Comparison of ENCODE assay signal across 22 mouse cellular contexts in the genomic region with DNA sequence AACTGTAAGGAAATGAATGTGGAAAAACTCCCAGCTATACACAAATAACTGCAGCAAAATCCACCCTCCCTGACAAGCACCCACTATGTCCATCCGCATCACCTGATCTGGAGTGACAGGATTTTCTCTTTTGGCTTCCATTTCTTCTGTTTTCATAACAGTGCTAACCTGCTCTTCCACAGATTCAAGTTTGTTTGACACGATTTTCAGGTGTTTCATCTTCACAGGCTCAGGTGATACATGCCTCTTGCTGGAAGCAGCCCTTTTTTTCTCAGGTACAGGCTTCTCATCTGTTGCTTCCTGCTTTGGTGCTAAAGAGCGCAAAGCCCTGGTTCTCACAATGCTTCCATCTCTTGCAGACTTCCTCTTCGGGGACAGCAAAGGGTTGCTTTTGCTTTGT. TPM values are rescaled to one million over a fixed set of nuclear protein-coding genes. Genes with fewer than 3 reads are reported as not detected.
DNase-seq lines count a peak whose midpoint lies in the region; ATAC-seq and TF ChIP-seq lines count a peak whose summit lies in the region.
"Had no signal": no experiment of that assay in that cellular context is flagged by ENCODE, and none has a peak within 500 bp of the region (broad histone marks: within the 10 kb centered on the region; RNA-seq: fewer than 3 reads in every experiment).

No protein-coding gene starts in this region.

- no peak overlapping the region for H3K9ac ChIP-seq in liver, embryonic 11.5 days (ENCODE audit: low read depth, low read length)
- H3K9ac ChIP-seq in MEL (ENCODE audit: control insufficient read depth, low read depth, low read length, poor library complexity, severe bottlenecking): no peak overlapping the region
- H3K9ac ChIP-seq: embryonic facial prominence, embryonic 12.5 days; forebrain, embryonic 12.5 days; forebrain, embryonic 15.5 days; forebrain, postnatal 0 days had no signal

- intact Hi-C loops in heart, postnatal 10 days (cut with DNase I): no loop called here

- H3K4me1 ChIP-seq in liver, embryonic 11.5 days (replicated peaks; ENCODE audit: control insufficient read depth, insufficient read depth, low read length): no peaks in the 10 kb centered on the region
- H3K4me1 ChIP-seq in MEL (ENCODE audit: control insufficient read depth in 1 of 2, insufficient read depth in 2 of 2, low read length in 2 of 2): no peaks in the 10 kb centered on the region
- H3K4me1 ChIP-seq: embryonic facial prominence, embryonic 12.5 days; forebrain, embryonic 12.5 days; forebrain, embryonic 15.5 days had no signal

- TF ChIP-seq POLR2A in MEL (IDR thresholded peaks at IDR 0.05; ENCODE audit: control insufficient read depth in 1 of 2, insufficient read depth in 1 of 2, low read depth in 1 of 2, low read length in 2 of 2, poor library complexity in 1 of 2): no peak

- no peaks in the 10 kb centered on the region for H3K9me3 ChIP-seq in liver, embryonic 11.5 days (ENCODE audit: control insufficient read depth, low read length)
- H3K9me3 ChIP-seq in MEL (replicated peaks; ENCODE audit: insufficient read depth, low read length): no peaks in the 10 kb centered on the region
- H3K9me3 ChIP-seq: embryonic facial prominence, embryonic 12.5 days; forebrain, embryonic 12.5 days; forebrain, embryonic 15.5 days had no signal

- no peak for TF ChIP-seq CTCF in MEL (IDR thresholded peaks at IDR 0.05 in 2 of 3, conservative IDR thresholded peaks at IDR 0.05 in 1 of 3; ENCODE audit: control insufficient read depth in 1 of 3, insufficient read depth in 1 of 3, low read depth in 2 of 3, low read length in 3 of 3, poor library complexity in 1 of 3, severe bottlenecking in 1 of 3)

- H3K27ac ChIP-seq in liver, embryonic 11.5 days (ENCODE audit: low read depth, low read length): no peak overlapping the region
- no peak overlapping the region for H3K27ac ChIP-seq in MEL (ENCODE audit: control insufficient read depth, low read depth, low read length)
- H3K27ac ChIP-seq: embryonic facial prominence, embryonic 12.5 days; forebrain, embryonic 12.5 days; forebrain, embryonic 15.5 days had no signal

- H3K4me3 ChIP-seq in liver, embryonic 11.5 days (ENCODE audit: low read depth, low read length): no peak overlapping the region
- H3K4me3 ChIP-seq in MEL (ENCODE audit: control insufficient read depth in 1 of 2, insufficient read depth in 1 of 2, low read depth in 2 of 2, low read length in 2 of 2): no peak overlapping the region
- H3K4me3 ChIP-seq: embryonic facial prominence, embryonic 12.5 days; forebrain, embryonic 12.5 days; forebrain, embryonic 15.5 days had no signal

- no peak for TF ChIP-seq EP300 in MEL (IDR thresholded peaks at IDR 0.05; ENCODE audit: low read depth in 1 of 2, low read length in 2 of 2)

- H3K36me3 ChIP-seq in liver, embryonic 11.5 days (ENCODE audit: control insufficient read depth, insufficient read depth, low read length): peaks cover 80% of the 10 kb centered on the region
- peaks cover 0 to 58% of the 10 kb centered on the region in 2 experiments; a peak in 2 of 4 replicates for H3K36me3 ChIP-seq in MEL (ENCODE audit: control insufficient read depth in 1 of 2, insufficient read depth in 2 of 2, low read length in 2 of 2)

- WGBS in liver, embryonic 11.5 days: 91% methylated on average over 4 of the region's 4 CpGs

- H3K79me2 ChIP-seq in MEL (ENCODE audit: control insufficient read depth, insufficient read depth, low read length, poor library complexity): peaks cover 2% of the 10 kb centered on the region

- no peak for ATAC-seq in liver, embryonic 11.5 days (replicated peaks; ENCODE audit: low FRiP score)
- peak; percentile 34 for ATAC-seq in megakaryocyte, adult 5-6 weeks (ENCODE audit: poor library complexity, severe bottlenecking)
- ATAC-seq: activated CD4-positive, CD25-positive, alpha-beta regulatory T cell, adult 4 months; forebrain, embryonic 15.5 days; forebrain, postnatal 0 days; Patski had no signal

- no peaks in the 10 kb centered on the region for H3K27me3 ChIP-seq in liver, embryonic 11.5 days (replicated peaks; ENCODE audit: control insufficient read depth, insufficient read depth, low read length)
- no peaks in the 10 kb centered on the region for H3K27me3 ChIP-seq in MEL (ENCODE audit: control insufficient read depth in 1 of 2, insufficient read depth in 2 of 2, low read length in 2 of 2)
- H3K27me3 ChIP-seq: embryonic facial prominence, embryonic 12.5 days; forebrain, embryonic 12.5 days; forebrain, embryonic 15.5 days; Patski had no signal

- TF ChIP-seq RAD21 in MEL (IDR thresholded peaks at IDR 0.05; ENCODE audit: low read depth, low read length): no peak

- no peak overlapping the region for H3K4me2 ChIP-seq in liver, embryonic 11.5 days
- H3K4me2 ChIP-seq: embryonic facial prominence, embryonic 12.5 days; forebrain, embryonic 12.5 days; forebrain, embryonic 15.5 days had no signal

- peak; percentile 53 for DNase-seq in heart, adult 11 months
- DNase-seq in heart, postnatal 10 days: no peak
- DNase-seq in liver: peak; percentile 2
- DNase-seq in liver, embryonic 11.5 days (ENCODE audit: low spot score): no peak
- DNase-seq in MEL (ENCODE audit: low read depth, low spot score): peak; percentile 16
- DNase-seq in cerebellum, adult 8-10 months: no peak
- DNase-seq: adrenal gland, adult 8-10 months; adrenal gland, postnatal 14 days; adrenal gland, postnatal 36 days; cerebellum, adult 11-12 months; cerebellum, adult 2 months; cerebellum, adult 9-11 months; cerebellum, postnatal 14 days; cerebellum, postnatal 36 days; embryo, embryonic 11 days; forebrain, postnatal 0 days had no signal

TF ChIP-seq in MEL, 35 proteins besides CTCF, POLR2A, EP300 and RAD21:
- TF ChIP-seq MAFK (IDR thresholded peaks at IDR 0.05; ENCODE audit: borderline replicate concordance, low read depth, low read length): peak; percentile 58
- 0 out of 2 replicates have a peak, but pooled peaks have one; percentile 32 for TF ChIP-seq ZMIZ1 (IDR thresholded peaks at IDR 0.05; ENCODE audit: low read depth, low read length)
- TF ChIP-seq NRF1 (IDR thresholded peaks at IDR 0.05; ENCODE audit: insufficient read depth, low read depth, low read length, poor library complexity, severe bottlenecking): no peak
TF ChIP-seq in MEL: peak in this region for 2.

RNA-seq across cellular contexts. Expression of a gene that starts 22.0 kb away (rescaled TPM):
- total RNA-seq in heart, postnatal 10 days (2021): 10 to 100 TPM; 33.3 to 39.2 TPM
- 75.1 and 79.3 TPM in 2 replicates for polyA plus RNA-seq in liver, embryonic 11.5 days (2014; fragmentation: Nextera tagmentation; extraction: Ambion mirVana)
- 88.6 and 132 TPM in 2 replicates for total RNA-seq in MEL (2012; rRNA removed)
- polyA plus RNA-seq in MEL (2012; ENCODE audit: insufficient read depth in 1 of 2, insufficient read length in 2 of 2, low read depth in 1 of 2, low replicate concordance in 2 of 2, missing spikeins in 1 of 2): 100 to 1,000 TPM; 271 to 401 TPM
- 558 and 564 TPM in 2 replicates for total RNA-seq in megakaryocyte, adult 5-6 weeks (2015)
- 458 and 547 TPM in 2 replicates for total RNA-seq in megakaryocyte, adult 5-6 weeks (2017)

Comparison
In these comparisons a context has a peak if more than half of its experiments do, and no peak if none do; other contexts are left out.
1. DNase-seq: peak in heart, adult 11 months (single experiment), liver (single experiment) and MEL (single experiment); none in heart, postnatal 10 days (0 of 2), liver, embryonic 11.5 days (single experiment) and cerebellum, adult 8-10 months (single experiment).